In genomic region chr11:31672170-31672563, GRCm38 (mm10) we compare ENCODE assay signal across 8 mouse cellular contexts. TPM values are rescaled to one million over a fixed set of nuclear protein-coding genes. Genes with fewer than 3 reads are reported as not detected.
A peak's percentile ranks its signal among the peaks of the same experiment; 100 is the strongest.
DNase-seq lines count a peak whose midpoint lies in the region; ATAC-seq and TF ChIP-seq lines count a peak whose summit lies in the region.

No protein-coding gene starts in this region.

- H3K9ac ChIP-seq in lung, embryonic 14.5 days: peak overlapping the region; percentile 93
- peak overlapping the region; percentile 99 for H3K9ac ChIP-seq in embryonic facial prominence, embryonic 15.5 days
- H3K9ac ChIP-seq in intestine, postnatal 0 days (ENCODE audit: low read depth, low read length): peak overlapping the region; percentile 90; the same call in 1 of the 2 replicates
- H3K9ac ChIP-seq in neural tube, embryonic 14.5 days (replicated peaks; ENCODE audit: low read depth, low read length): peak overlapping the region; percentile 91

- H3K27ac ChIP-seq in lung, embryonic 14.5 days (ENCODE audit: low read depth): no peak overlapping the region
- H3K27ac ChIP-seq in embryonic facial prominence, embryonic 15.5 days (replicated peaks): no peak overlapping the region
- H3K27ac ChIP-seq in intestine, postnatal 0 days (ENCODE audit: low read depth, low read length): no peak overlapping the region
- no peak overlapping the region; the same call in 1 of the 2 replicates for H3K27ac ChIP-seq in neural tube, embryonic 14.5 days (ENCODE audit: low read depth, low read length)

- H3K4me2 ChIP-seq in lung, embryonic 14.5 days: peak overlapping the region; percentile 75
- H3K4me2 ChIP-seq in embryonic facial prominence, embryonic 15.5 days (replicated peaks): peak overlapping the region; percentile 70
- H3K4me2 ChIP-seq in intestine, postnatal 0 days (replicated peaks; ENCODE audit: low read depth): peak overlapping the region; percentile 77
- H3K4me2 ChIP-seq in neural tube, embryonic 14.5 days (ENCODE audit: low read depth, low read length): peak overlapping the region; percentile 70

- H3K9me3 ChIP-seq in lung, embryonic 14.5 days (ENCODE audit: low read depth, low read length): no peaks in the 10 kb centered on the region
- no peaks in the 10 kb centered on the region for H3K9me3 ChIP-seq in embryonic facial prominence, embryonic 15.5 days (replicated peaks)
- H3K9me3 ChIP-seq in intestine, postnatal 0 days (ENCODE audit: control insufficient read depth): no peaks in the 10 kb centered on the region
- H3K9me3 ChIP-seq in neural tube, embryonic 14.5 days (ENCODE audit: control insufficient read depth, low read length): no peaks in the 10 kb centered on the region

- intact Hi-C loops in left cerebral cortex, postnatal 4 days (cut with DNase I): loop anchor here (10.0 kb wide), 1 partner anchor 493 kb away; no protein-coding TSS in a partner anchor

- WGBS in lung, embryonic 14.5 days: 14% methylated on average over 9 of the region's 9 CpGs
- WGBS in embryonic facial prominence, embryonic 15.5 days: 7% methylated on average over 9 of the region's 9 CpGs
- WGBS in intestine, postnatal 0 days: 10% methylated on average over 9 of the region's 9 CpGs
- 8% methylated on average over 9 of the region's 9 CpGs for WGBS in neural tube, embryonic 14.5 days

- no peak for TF ChIP-seq CTCF in lung, embryonic 14.5 days (IDR thresholded peaks at IDR 0.05; ENCODE audit: low read depth)
- no peak for TF ChIP-seq CTCF in intestine, postnatal 0 days (IDR thresholded peaks at IDR 0.05; ENCODE audit: low read depth)

- H3K4me1 ChIP-seq in lung, embryonic 14.5 days (ENCODE audit: insufficient read depth): no peaks in the 10 kb centered on the region
- peaks cover 14% of the 10 kb centered on the region for H3K4me1 ChIP-seq in embryonic facial prominence, embryonic 15.5 days
- H3K4me1 ChIP-seq in intestine, postnatal 0 days (replicated peaks; ENCODE audit: control insufficient read depth, insufficient read depth, low read length): no peaks in the 10 kb centered on the region
- H3K4me1 ChIP-seq in neural tube, embryonic 14.5 days (ENCODE audit: control insufficient read depth, insufficient read depth, low read length): peaks cover 17% of the 10 kb centered on the region

- H3K27me3 ChIP-seq in lung, embryonic 14.5 days (ENCODE audit: insufficient read depth, low read length): no peaks in the 10 kb centered on the region
- H3K27me3 ChIP-seq in embryonic facial prominence, embryonic 15.5 days: no peaks in the 10 kb centered on the region
- H3K27me3 ChIP-seq in intestine, postnatal 0 days (replicated peaks; ENCODE audit: control insufficient read depth, insufficient read depth, low read length): no peaks in the 10 kb centered on the region
- no peaks in the 10 kb centered on the region for H3K27me3 ChIP-seq in neural tube, embryonic 14.5 days (ENCODE audit: control insufficient read depth, insufficient read depth, low read length)

- peaks cover 21% of the 10 kb centered on the region for H3K36me3 ChIP-seq in lung, embryonic 14.5 days (ENCODE audit: insufficient read depth)
- peaks cover 16% of the 10 kb centered on the region for H3K36me3 ChIP-seq in embryonic facial prominence, embryonic 15.5 days
- peaks cover 14% of the 10 kb centered on the region for H3K36me3 ChIP-seq in intestine, postnatal 0 days (ENCODE audit: control insufficient read depth, insufficient read depth)
- peaks cover 18% of the 10 kb centered on the region for H3K36me3 ChIP-seq in neural tube, embryonic 14.5 days (ENCODE audit: control insufficient read depth, insufficient read depth, low read length)

- peak; percentile 21 for DNase-seq in lung, embryonic 14.5 days
- DNase-seq in lung, postnatal 25 days (ENCODE audit: low spot score): no peak
- no peak for DNase-seq in left cerebral cortex, postnatal 4 days
- DNase-seq in frontal cortex, postnatal 14 days (ENCODE audit: low spot score in 2 of 2): no peak

- H3K4me3 ChIP-seq in lung, embryonic 14.5 days (ENCODE audit: low read depth, low read length): peak overlapping the region; percentile 94
- peak overlapping the region; percentile 96 for H3K4me3 ChIP-seq in embryonic facial prominence, embryonic 15.5 days (replicated peaks)
- H3K4me3 ChIP-seq in intestine, postnatal 0 days (ENCODE audit: low read depth, low read length): peak overlapping the region; percentile 97
- H3K4me3 ChIP-seq in neural tube, embryonic 14.5 days (ENCODE audit: low read depth, low read length): peak overlapping the region; percentile 94

- ATAC-seq in lung, embryonic 14.5 days (ENCODE audit: insufficient read depth): peak; percentile 69; the same call in 1 of the 2 replicates
- no peak for ATAC-seq in embryonic facial prominence, embryonic 15.5 days (ENCODE audit: insufficient number of reproducible peaks, low FRiP score, low TSS enrichment, low read depth)
- 0 out of 2 replicates have a peak, but pooled peaks have one; percentile 35 for ATAC-seq in intestine, postnatal 0 days
- peak; percentile 65 for ATAC-seq in neural tube, embryonic 14.5 days (ENCODE audit: low read depth)
- no peak for ATAC-seq in inflammation-experienced regulatory T-cells, adult 6 months

RNA-seq across cellular contexts. Expression of gene Bod1, which starts 0.5 kb away (rescaled TPM):
- 98.3 and 113 TPM in 2 replicates for polyA plus RNA-seq in lung, embryonic 14.5 days (2014; fragmentation: Nextera tagmentation; extraction: Ambion mirVana)
- 98.5 and 99.0 TPM in 2 replicates for polyA plus RNA-seq in embryonic facial prominence, embryonic 15.5 days (2015; fragmentation: Nextera tagmentation; extraction: Ambion mirVana)
- 37.4 and 40.4 TPM in 2 replicates for polyA plus RNA-seq in intestine, postnatal 0 days (2015; fragmentation: Nextera tagmentation; extraction: Ambion mirVana)
- polyA plus RNA-seq in neural tube, embryonic 14.5 days (2014; fragmentation: Nextera tagmentation; extraction: Ambion mirVana): 142 and 153 TPM in 2 replicates
- 10 to 100 TPM; 96.7 to 99.4 TPM for total RNA-seq in left cerebral cortex, postnatal 4 days (2021)
- 1 to 10 TPM; 4.9 to 6.7 (median 5.8) TPM for polyA plus RNA-seq in inflammation-experienced regulatory T-cells, adult 6 months (2017; shearing (Covaris generic))

Comparison
In these comparisons a context has a peak if more than half of its experiments do, and no peak if none do; other contexts are left out.
1. ATAC-seq: peak in lung, embryonic 14.5 days (single experiment), intestine, postnatal 0 days (single experiment) and neural tube, embryonic 14.5 days (single experiment); none in embryonic facial prominence, embryonic 15.5 days (single experiment) and inflammation-experienced regulatory T-cells, adult 6 months (single experiment).
2. Peak in every context shown above with its lines, with median percentiles within 50 percentile points of each other: H3K4me2 ChIP-seq, H3K4me3 ChIP-seq and H3K9ac ChIP-seq.